Mouse (Mus musculus): ENCODE results near the gene Rnf38.

Rnf38 gene

DNA sequence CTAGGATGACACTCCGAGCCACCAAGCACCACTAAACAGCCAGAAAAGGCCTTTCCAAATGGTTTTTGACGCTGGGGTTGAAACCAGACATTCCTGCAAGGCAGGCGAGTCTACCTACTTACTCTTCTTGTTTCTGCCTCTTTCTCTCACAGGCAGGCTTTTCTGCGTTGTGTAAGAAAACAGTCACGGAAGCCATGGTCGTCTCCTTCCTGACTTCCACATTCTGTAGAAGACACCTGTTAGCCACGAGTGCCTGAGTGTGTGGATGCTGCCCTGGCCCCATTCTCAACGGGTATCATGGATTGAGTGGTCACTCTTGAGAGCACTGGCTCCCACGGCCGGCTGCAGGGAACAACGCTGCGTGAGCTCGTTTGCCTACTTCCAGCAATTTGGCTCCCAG, 118.5 kb downstream of the Rnf38 start:
- no peak for DNase-seq

- peak in 1 of 2 experiments; percentile 14 for DNase-seq
Observed at GRCm38 (mm10) chr4:44113393-44114138, 120.0 kb downstream of the Rnf38 start.

GRCm38 (mm10) chr4:44112741-44113140, 120.8 kb downstream of the Rnf38 start:
- DNase-seq, result no peak

DNA sequence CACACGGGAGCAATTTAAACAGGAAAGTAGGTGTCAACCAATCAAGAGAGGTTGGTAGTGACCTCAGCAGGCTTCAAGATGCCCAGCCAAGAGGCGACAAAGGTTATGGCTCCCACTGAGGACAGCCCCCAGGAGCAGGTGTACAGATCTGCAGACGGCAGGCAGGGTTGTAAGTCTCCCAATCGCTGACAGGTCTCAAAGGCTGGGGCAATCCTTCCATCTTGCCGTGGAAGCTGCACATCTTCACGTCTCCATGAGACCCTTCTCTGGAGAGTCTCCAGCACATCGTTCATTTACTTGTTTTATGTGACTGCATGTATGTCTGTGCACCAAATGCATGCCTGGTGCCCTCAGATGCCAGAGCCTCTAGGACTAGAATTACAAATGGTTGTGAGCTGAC, 122.8 kb downstream of the Rnf38 start:
- DNase-seq, result no peak

DNA sequence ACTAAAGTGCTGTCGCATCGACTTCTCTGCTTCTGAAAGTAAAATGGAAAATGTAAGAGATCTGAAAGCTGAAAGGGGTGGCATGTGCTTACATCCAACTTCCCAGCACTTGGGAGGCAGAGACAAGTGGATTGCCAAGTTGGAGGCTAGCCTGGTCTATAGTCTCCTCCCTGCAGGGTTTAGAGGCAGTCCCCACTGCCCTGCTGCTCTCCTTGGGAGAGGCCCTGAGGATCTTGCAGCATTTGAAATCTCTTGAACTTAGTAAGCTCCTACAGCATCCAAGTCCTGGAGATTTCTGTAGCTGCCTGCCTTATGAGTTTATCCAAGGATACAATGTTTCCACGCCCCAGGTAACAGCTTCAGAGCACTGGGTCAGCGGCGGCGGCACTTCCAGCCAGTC, 125.3 kb downstream of the Rnf38 start:
- no peak for DNase-seq

- DNase-seq, result no peak
Observed at GRCm38 (mm10) chr4:44107339-44107738, 126.2 kb downstream of the Rnf38 start.

DNA sequence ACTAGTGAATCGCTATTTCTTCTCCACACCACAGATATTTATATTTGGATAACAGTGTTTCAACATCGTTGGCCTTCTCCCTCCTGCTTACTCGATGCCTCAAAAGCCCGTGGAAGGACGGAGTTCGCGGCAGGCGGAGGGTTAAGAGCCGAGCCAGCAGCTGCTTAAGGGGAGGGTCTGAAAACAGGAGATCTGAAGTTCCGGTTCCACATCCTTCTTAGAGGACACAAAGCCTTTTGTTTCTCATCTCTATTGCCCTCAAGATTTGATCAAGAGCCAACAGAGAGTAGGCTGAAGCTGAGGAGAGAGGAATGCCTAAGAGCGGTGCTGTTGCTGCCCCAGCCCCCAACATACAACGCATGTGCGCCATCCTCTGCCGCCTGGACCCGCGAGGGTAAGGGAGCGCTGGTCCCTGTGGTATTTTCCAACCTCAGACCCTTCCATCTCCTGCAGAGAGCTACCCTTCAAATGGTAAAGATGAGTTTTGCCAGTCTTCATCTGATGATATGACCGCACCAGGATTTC, 127.2 kb downstream of the Rnf38 start:
- DNase-seq, result no peak

DNA sequence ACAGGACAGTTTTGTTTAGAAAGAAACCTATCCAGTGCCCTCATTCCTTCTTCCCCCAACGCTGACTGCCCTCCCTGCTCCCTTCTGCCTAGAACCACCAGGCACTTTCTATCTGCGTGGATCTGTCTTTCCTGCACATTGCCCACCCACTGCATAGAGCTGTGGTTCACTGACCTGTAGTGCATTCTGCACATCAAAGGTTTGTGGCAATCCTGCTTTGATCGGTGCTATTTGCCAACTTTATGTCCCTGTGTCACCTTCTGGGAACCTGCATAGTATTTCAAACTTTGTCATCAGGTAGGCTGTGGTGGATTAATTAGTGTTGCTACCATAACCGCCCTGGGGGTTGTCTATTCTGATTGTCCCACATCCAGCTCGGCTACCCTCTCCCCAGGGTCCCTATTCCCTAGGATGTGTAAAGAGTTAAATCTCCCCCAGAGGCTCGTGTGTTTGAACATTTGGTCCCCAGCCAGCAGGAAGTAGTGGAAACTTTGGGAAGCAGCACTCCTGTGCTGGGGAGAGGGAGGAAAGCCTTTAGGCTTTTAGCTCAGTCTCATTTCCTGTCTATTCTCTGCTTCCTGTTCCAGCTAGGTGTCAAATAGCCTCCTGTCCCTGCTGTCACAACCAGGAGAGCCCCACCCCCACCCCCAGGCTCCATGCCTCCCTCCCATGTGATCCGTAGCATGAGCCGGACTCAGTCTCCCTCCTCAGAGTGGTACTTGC, 129.2 kb downstream of the Rnf38 start:
- no peak for DNase-seq

GRCm38 (mm10) chr4:44103620-44104019, 130.0 kb downstream of the Rnf38 start:
- DNase-seq, result no peak

- DNase-seq, result no peak
Observed at GRCm38 (mm10) chr4:44097576-44098335, 135.8 kb downstream of the Rnf38 start.

DNA sequence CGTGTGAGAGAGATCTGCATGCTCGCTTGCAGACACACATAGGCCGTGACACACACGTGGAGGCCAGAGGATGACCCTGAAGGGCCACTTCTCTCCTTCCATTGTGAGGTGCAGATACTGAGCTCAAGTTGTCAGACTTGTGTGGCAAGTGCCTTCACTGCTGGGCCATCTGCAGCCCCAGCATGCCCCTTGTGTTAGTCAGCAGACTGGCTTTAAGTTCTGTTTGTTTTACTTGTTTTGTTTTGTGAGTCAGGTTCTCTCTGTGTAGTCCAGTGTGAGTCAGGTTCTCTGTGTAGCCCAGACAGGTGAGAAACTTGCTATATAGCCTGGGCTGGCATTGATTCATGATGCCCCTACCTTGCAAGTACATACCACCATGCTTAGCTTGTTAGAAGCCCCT, 139.1 kb downstream of the Rnf38 start:
- no peak for DNase-seq

DNA sequence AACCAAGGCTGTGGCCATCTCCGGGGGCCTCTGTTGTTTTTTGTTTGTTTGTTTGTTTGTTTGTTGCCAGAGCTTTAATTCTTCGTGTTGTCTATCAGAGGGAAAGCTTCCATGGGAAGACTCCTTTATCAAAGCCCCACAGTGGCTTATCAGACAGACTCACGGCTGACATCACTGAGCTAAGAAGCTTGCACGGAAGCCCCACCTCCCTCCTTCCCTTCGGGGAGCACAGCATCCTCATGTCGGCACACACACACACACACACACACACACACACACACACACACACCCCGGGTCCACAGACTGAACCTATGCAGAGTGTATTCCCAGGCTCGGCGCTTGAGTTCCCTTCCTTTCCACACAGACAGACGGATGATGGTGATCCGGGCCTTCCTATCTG, 141.2 kb downstream of the Rnf38 start:
- DNase-seq, result no peak

GRCm38 (mm10) chr4:44085566-44085965, 148.0 kb downstream of the Rnf38 start:
- no peak for DNase-seq

- DNase-seq, result no peak
Observed at GRCm38 (mm10) chr4:44084602-44085325, 148.8 kb downstream of the Rnf38 start.

GRCm38 (mm10) chr4:44083945-44084344, 149.6 kb downstream of the Rnf38 start, which contains the start of gene Gne:
TSS of gene Gne (minus strand) at chr4:44084177.
- DNase-seq, result no peak

GRCm38 (mm10) chr4:44078358-44078933, 155.1 kb downstream of the Rnf38 start:
- no peak for DNase-seq
